Mouse (Mus musculus) spleen, embryonic (tissue): Measurements from ENCODE around the gene Limk2.

Source experiments
- CTCF ChIA-PET: fragments of 350-600 bp; sonication (Branson Sonifier 250); formaldehyde crosslinking; loops from one replicate; lab custom pipeline; 2022; lab: Charles Lee

Gene Limk2

GRCm38 (mm10) chr11:3416399-3416798, 7.4 kb upstream of the Limk2 start:
- CTCF ChIA-PET: no interaction called here

- CTCF ChIA-PET: interaction anchor here (1.1 kb wide), 1 partner anchor 27 kb away, joined by 4 read pairs; no protein-coding TSS in a partner anchor
These were observed 3.1 kb upstream of the Limk2 start for GRCm38 (mm10) chr11:3412111-3412510.

GRCm38 (mm10) chr11:3408131-3408996, 625 bp downstream of the Limk2 start:
- CTCF ChIA-PET: no interaction called here

- CTCF ChIA-PET: interaction anchor here (0.9 kb wide), 1 partner anchor 12 kb away, joined by 3 read pairs; no protein-coding TSS in a partner anchor
These were observed 4.5 kb downstream of the Limk2 start for GRCm38 (mm10) chr11:3404287-3405047.

GRCm38 (mm10) chr11:3403024-3403423, 6.0 kb downstream of the Limk2 start:
- CTCF ChIA-PET: no interaction called here

GRCm38 (mm10) chr11:3398318-3398717, 10.7 kb downstream of the Limk2 start:
- CTCF ChIA-PET: no interaction called here

GRCm38 (mm10) chr11:3396562-3396961, 12.4 kb downstream of the Limk2 start:
- CTCF ChIA-PET: interaction anchor here (0.5 kb wide), 1 partner anchor 218 kb away, joined by 3 read pairs; no protein-coding TSS in a partner anchor

GRCm38 (mm10) chr11:3396091-3396490, 12.9 kb downstream of the Limk2 start:
- CTCF ChIA-PET: interaction anchor here (0.5 to 0.7 kb wide), 2 partner anchors 219 to 1107 kb away, joined by 3 read pairs; no protein-coding TSS in a partner anchor

- CTCF ChIA-PET: no interaction called here
These were observed 14.5 kb downstream of the Limk2 start for GRCm38 (mm10) chr11:3394520-3394919.

- CTCF ChIA-PET: interaction anchor here (0.8 kb wide), 1 partner anchor 11 kb away, joined by 3 read pairs; no protein-coding TSS in a partner anchor
These were observed 16.5 kb downstream of the Limk2 start for GRCm38 (mm10) chr11:3392526-3392925.

- CTCF ChIA-PET: no interaction called here
These were observed 18.2 kb downstream of the Limk2 start for GRCm38 (mm10) chr11:3390789-3391188.

GRCm38 (mm10) chr11:3389996-3390395, 19.0 kb downstream of the Limk2 start:
- CTCF ChIA-PET: interaction anchor here (0.7 kb wide), 1 partner anchor 120 kb away, joined by 3 read pairs; no protein-coding TSS in a partner anchor

GRCm38 (mm10) chr11:3387482-3388196, 21.4 kb downstream of the Limk2 start:
- CTCF ChIA-PET: interaction anchor here (0.6 to 0.9 kb wide), 2 partner anchors 52 to 181 kb away, joined by 3 to 4 read pairs; no protein-coding TSS in a partner anchor

- CTCF ChIA-PET: interaction anchor here (0.9 kb wide), 1 partner anchor 51 kb away, joined by 3 read pairs; no protein-coding TSS in a partner anchor
These were observed 22.0 kb downstream of the Limk2 start for GRCm38 (mm10) chr11:3386941-3387368.

- CTCF ChIA-PET: interaction anchor here (0.6 to 0.8 kb wide), 2 partner anchors 9 to 264 kb away, joined by 3 read pairs; no protein-coding TSS in a partner anchor
These were observed 26.1 kb downstream of the Limk2 start for GRCm38 (mm10) chr11:3382602-3383594.

GRCm38 (mm10) chr11:3381148-3381814, 27.7 kb downstream of the Limk2 start:
- CTCF ChIA-PET: no interaction called here

GRCm38 (mm10) chr11:3379427-3379826, 29.6 kb downstream of the Limk2 start:
- CTCF ChIA-PET: no interaction called here

- CTCF ChIA-PET: interaction anchor here (0.6 kb wide), 1 partner anchor 14 kb away, joined by 4 read pairs; no protein-coding TSS in a partner anchor
These were observed 34.2 kb downstream of the Limk2 start for GRCm38 (mm10) chr11:3374741-3375140.

- CTCF ChIA-PET: interaction anchor here (0.5 kb wide), 1 partner anchor 9 kb away, joined by 3 read pairs; no protein-coding TSS in a partner anchor
These were observed 34.7 kb downstream of the Limk2 start for GRCm38 (mm10) chr11:3374293-3374645.
